Mouse (Mus musculus) central nervous system, embryonic 14 days (tissue): ENCODE measurements around the gene Purb. TPM values are rescaled to one million over a fixed set of nuclear protein-coding genes. Genes with fewer than 3 reads are reported as not detected.

Experiments
- polyA plus RNA-seq: library from polyadenylated mRNA; depleted of rRNA; stranded (reverse); fragments of >200 nt; gene quantifications from 2 replicates; pipeline ENCODE4 v1.2.3, GENCODE M21; 2012; rRNA removed

The Purb gene
- polyA plus RNA-seq = 11.6 and 12.4 TPM in 2 replicates

DNA sequence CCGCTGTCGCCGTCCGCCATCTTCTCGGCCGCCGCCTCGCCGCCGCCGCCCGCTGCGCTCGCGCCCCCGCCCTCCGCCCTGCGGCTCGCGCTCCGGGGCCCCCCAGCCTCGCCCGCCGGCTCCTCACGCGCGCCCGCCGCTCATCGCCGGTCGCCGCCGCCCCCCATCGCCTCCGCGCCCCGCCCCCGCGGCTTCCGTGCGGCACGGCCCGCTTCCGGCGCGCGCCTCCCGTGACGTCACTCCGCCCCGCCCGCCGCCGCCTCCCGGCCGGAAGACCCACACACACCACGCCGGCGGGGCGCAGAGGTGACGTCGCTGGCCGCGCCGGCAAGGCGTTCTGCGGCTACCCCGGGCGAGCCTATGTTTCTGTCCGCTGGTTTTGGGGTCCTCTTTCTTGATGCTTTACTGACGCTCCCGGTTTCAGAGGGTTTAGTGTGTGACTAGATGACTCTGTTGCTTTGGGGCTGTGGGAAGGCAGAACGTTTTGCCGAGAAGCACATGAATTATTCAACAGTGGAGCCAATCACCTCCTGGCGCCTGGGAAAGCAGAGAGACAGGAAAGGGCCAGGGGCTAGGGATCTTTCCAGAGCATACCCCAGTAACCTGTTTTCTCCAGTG is at the start of gene Purb:
Gene Purb (minus strand): TSS at position 51 of the 618 bp plus-strand sequence.

GRCm38 (mm10) chr11:6520507-6521173 is 44.9 kb upstream of the Purb start, which contains the start of gene Myo1g:
Myo1g (minus strand) TSS chr11:6520965.

DNA sequence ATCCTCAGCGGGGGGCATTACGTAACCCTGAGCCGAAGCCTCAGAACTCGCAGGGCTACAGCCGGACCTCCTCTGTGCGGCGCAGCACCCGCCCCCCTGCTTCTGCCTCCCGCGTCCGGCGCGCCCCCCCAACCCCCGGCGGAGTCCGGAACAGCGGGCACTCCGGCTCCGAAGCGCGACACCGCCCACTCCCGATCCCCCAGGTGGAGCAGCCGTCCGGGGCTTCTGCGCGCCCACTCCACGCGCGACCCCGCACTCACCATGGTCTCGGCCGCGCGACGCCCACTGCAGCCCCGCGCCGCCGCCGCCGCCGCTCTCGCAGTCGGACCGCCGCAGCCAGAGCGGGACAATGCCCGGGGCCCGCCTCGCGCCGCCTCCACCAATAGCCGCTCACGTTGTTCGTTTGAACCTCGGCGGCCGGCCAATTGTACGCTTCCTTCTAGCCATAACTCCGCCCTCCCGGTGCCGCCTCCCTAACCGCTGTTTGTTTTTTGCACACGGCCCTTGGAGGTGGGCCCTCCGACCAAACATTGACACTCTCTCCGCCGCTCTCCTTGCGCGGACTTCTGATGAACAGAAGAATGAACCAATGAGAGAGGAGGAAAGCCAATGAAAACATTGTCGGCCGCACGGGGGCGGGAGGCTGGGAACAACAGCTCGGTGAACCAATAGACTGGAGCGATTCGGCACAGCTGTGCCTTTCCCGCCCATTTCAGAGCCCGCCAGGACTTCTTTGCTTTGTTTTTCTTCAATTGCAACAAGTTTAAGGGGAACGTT is 31.5 kb downstream of the Purb start, which contains the start of gene H2afv:
Gene H2afv (minus strand): TSS at position 367 of the 777 bp plus-strand sequence.

Other genes starting within 250 kb of the Purb start
- 0.12 and 0.15 TPM in 2 replicates for gene Npc1l1, start 245.8 kb downstream of the Purb start, polyA plus RNA-seq
- 52.5 and 54.0 TPM in 2 replicates for gene Ddx56, start 208.1 kb downstream of the Purb start, polyA plus RNA-seq
- gene Tmed4, start 201.0 kb downstream of the Purb start, polyA plus RNA-seq = 160 and 179 TPM in 2 replicates
- 59.6 and 68.9 TPM in 2 replicates for gene Ogdh, start 184.3 kb downstream of the Purb start, polyA plus RNA-seq
- 89.1 and 95.9 TPM in 2 replicates for gene Zmiz2, start 86.8 kb downstream of the Purb start, polyA plus RNA-seq
- 2,649 and 2,896 TPM in 2 replicates for gene Ppia, start 60.5 kb downstream of the Purb start, polyA plus RNA-seq
- 344 and 467 TPM in 2 replicates for gene H2afv, start 31.5 kb downstream of the Purb start, polyA plus RNA-seq
- 1.4 and 1.7 TPM in 2 replicates for gene Myo1g, start 45.0 kb upstream of the Purb start, polyA plus RNA-seq
- 93.0 and 95.9 TPM in 2 replicates for gene Ccm2, start 71.0 kb upstream of the Purb start, polyA plus RNA-seq
- gene Nacad, start 130.1 kb upstream of the Purb start, polyA plus RNA-seq = 103 and 117 TPM in 2 replicates
- gene Tbrg4, start 150.2 kb upstream of the Purb start, polyA plus RNA-seq = 84.3 and 90.4 TPM in 2 replicates
- gene Wap, start 162.7 kb upstream of the Purb start, polyA plus RNA-seq = not detected in 2 replicates
- 7.4 and 14.0 TPM in 2 replicates for gene Ramp3, start 182.6 kb upstream of the Purb start, polyA plus RNA-seq